Mouse (Mus musculus) ES-E14 (cell line): ENCODE measurements around the gene Zbtb3.

ENCODE experiments used
- MAFK ChIP-seq: IDR thresholded peaks from 2 replicates; pipeline ENCODE4 v1.6.1; 2014; ENCODE audit warnings: mild to moderate bottlenecking, low read depth, low read length, inconsistent platforms; ENCODE audit not compliant: insufficient read depth
- ZNF384 ChIP-seq: IDR thresholded peaks from 2 replicates; pipeline ENCODE4 v1.6.1; 2012; ENCODE audit warnings: low read depth, low read length, inconsistent platforms

- TF ChIP-seq MAFK (no peak), ZNF384 (no peak)
Observed at GRCm38 (mm10) chr19:8848356-8848755, 46.0 kb downstream of the Zbtb3 start.
